Mouse (Mus musculus) embryonic facial prominence, embryonic 10.5 days (tissue): Measurements from ENCODE around the gene Lat. TPM values are rescaled to one million over a fixed set of nuclear protein-coding genes. Genes with fewer than 3 reads are reported as not detected.
"Not testable (repeated sequence)": the region's sequence is repeated elsewhere in the genome, so short reads cannot be mapped to it uniquely, and the experiment has no call there.

Experiments used
- DNase-seq: peaks from one replicate; pipeline ENCODE4 v3.0.0-alpha.2; 2017; ENCODE audit warnings: low spot score
- H3K27ac ChIP-seq: fragments of 300-500 bp; sonication (generic); replicated peaks from 2 replicates; pipeline ENCODE4 v1.5.1; 2016; ENCODE audit warnings: mild to moderate bottlenecking
- H3K27me3 ChIP-seq: fragments of 300-500 bp; sonication (generic); replicated peaks from 2 replicates; pipeline ENCODE4 v1.6.1; 2016; ENCODE audit warnings: low read depth, mild to moderate bottlenecking; ENCODE audit not compliant: poor library complexity, severe bottlenecking
- H3K36me3 ChIP-seq: fragments of 300-500 bp; sonication (generic); replicated peaks from 2 replicates; pipeline ENCODE4 v1.6.1; 2016; ENCODE audit warnings: mild to moderate bottlenecking, moderate library complexity
- H3K4me1 ChIP-seq: fragments of 300-500 bp; sonication (generic); 2 replicates; pipeline ENCODE4 v1.6.1; 2016
- H3K4me3 ChIP-seq: fragments of 300-500 bp; sonication (generic); 2 replicates; pipeline ENCODE4 v1.5.1; 2016; ENCODE audit warnings: mild to moderate bottlenecking, moderate library complexity
- H3K9me3 ChIP-seq: fragments of 300-500 bp; sonication (generic); 2 replicates; pipeline ENCODE4 v1.6.1; 2016; ENCODE audit warnings: mild to moderate bottlenecking
- WGBS: fragments of 180-500 bp; shearing (Covaris S2); methylation state at CpG from one replicate; pipeline ENCODE4 v1.1.7; 2016; 5-methylcytosine and 5-hydroxymethylcytosine counted together
- polyA plus RNA-seq: library from polyadenylated mRNA; unstranded; fragments of >200 nt; fragmentation: Nextera tagmentation; extraction: Ambion mirVana; gene quantifications from 2 replicates; pipeline ENCODE4 v1.2.1, GENCODE M21; 2016

Lat gene
- polyA plus RNA-seq, result 2.9 and 3.3 TPM in 2 replicates

GRCm38 (mm10) chr7:126369393-126369792 lies at the start of gene Lat:
Gene Lat (minus strand): TSS chr7:126369570.
- no peak for DNase-seq
- H3K4me1 ChIP-seq, result peaks cover 2% of the 10 kb centered on the region; the same call in 1 of the 2 replicates
- H3K27me3 ChIP-seq, result no peaks in the 10 kb centered on the region
- H3K4me3 ChIP-seq, result peak within 1 kb of the TSS; percentile 18; the same call in 1 of the 2 replicates
- no peaks in the 10 kb centered on the region for H3K9me3 ChIP-seq
- H3K27ac ChIP-seq, result no peak within 1 kb of the TSS
- 77% methylated on average over 13 of the region's 13 CpGs for WGBS
- peaks cover 74% of the 10 kb centered on the region for H3K36me3 ChIP-seq

- Histone ChIP-seq H3K4me3 (no peak overlapping the region), H3K27me3 (no peaks in the 10 kb centered on the region), H3K27ac (no peak overlapping the region), H3K36me3 (no peaks in the 10 kb centered on the region), H3K4me1 (peaks cover 18% of the 10 kb centered on the region), H3K9me3 (no peaks in the 10 kb centered on the region)
- WGBS, result 71% methylated on average over 3 of the region's 3 CpGs
- no peak for DNase-seq
Observed at GRCm38 (mm10) chr7:126418496-126418895, 49.1 kb upstream of the Lat start.

- Histone ChIP-seq H3K4me3 (no peak overlapping the region), H3K4me1 (peaks cover 22% of the 10 kb centered on the region), H3K27me3 (no peaks in the 10 kb centered on the region), H3K36me3 (no peaks in the 10 kb centered on the region), H3K27ac (peak overlapping the region; percentile 55; the same call in 1 of the 2 replicates), H3K9me3 (no peaks in the 10 kb centered on the region)
- 81% methylated on average over 4 of the region's 4 CpGs for WGBS
- DNase-seq, result no peak
Observed at GRCm38 (mm10) chr7:126417606-126418005, 48.2 kb upstream of the Lat start.

DNA sequence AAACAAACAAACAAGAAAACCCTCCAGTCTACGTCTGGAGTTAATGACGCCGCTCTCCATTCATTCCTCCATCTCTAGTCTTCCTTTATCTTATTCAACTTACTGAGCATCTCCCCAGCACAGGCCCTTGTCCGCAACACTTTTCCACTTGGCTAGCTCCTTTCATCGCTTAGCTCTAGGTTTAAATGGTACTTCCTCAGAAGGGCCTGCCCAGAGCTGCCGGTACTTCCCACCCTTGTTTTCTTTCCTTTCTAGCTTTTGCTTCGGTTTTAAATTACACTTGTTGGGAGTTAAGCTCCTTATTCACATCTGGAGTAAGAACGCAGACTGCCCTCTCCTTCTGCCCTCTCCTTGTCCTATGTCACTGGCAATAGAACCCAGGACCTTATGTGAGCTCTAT lies 47.7 kb upstream of the Lat start:
- Histone ChIP-seq H3K4me3 (no peak overlapping the region), H3K27ac (peak overlapping the region; percentile 57; the same call in 1 of the 2 replicates), H3K4me1 (peaks cover 22% of the 10 kb centered on the region), H3K36me3 (no peaks in the 10 kb centered on the region), H3K9me3 (no peaks in the 10 kb centered on the region), H3K27me3 (no peaks in the 10 kb centered on the region)
- WGBS, result 24% methylated on average over 8 of the region's 8 CpGs
- no peak for DNase-seq

DNA sequence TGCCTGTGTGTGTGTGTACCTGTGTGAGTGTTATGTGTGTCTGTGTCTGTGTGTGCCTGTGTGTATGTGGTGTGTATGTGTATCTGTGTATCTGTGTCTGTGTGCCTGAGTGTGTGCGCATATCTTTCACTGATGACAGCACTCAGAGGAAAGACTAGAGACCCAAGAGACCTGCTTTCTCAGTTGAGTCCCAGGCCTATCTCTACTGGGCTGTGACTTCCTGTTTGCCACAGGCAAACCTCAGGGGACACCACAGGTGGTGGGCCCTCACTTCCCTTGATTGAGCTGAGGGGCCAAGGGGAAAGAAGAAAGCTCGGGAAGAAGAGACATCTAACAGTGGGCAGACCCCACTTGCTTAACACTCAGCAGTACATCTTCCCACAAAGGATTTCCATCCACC lies 47.2 kb upstream of the Lat start:
- DNase-seq, result no peak
- Histone ChIP-seq H3K36me3 (no peaks in the 10 kb centered on the region), H3K4me1 (peaks cover 22% of the 10 kb centered on the region), H3K4me3 (no peak overlapping the region), H3K9me3 (no peaks in the 10 kb centered on the region), H3K27ac (peak overlapping the region; percentile 57; the same call in 1 of the 2 replicates), H3K27me3 (no peaks in the 10 kb centered on the region)
- WGBS, result 49% methylated on average over 2 of the region's 2 CpGs

- H3K27ac ChIP-seq, result no peak within 1 kb of the TSS
- DNase-seq, result no peak
- H3K36me3 ChIP-seq, result no peaks in the 10 kb centered on the region
Observed at GRCm38 (mm10) chr7:126414725-126415124, 45.4 kb upstream of the Lat start, which contains the start of gene Cd19. Gene Cd19 (minus strand): TSS chr7:126414889.

GRCm38 (mm10) chr7:126411061-126411460 lies 41.7 kb upstream of the Lat start:
- Histone ChIP-seq H3K36me3 (no peaks in the 10 kb centered on the region), H3K9me3 (no peaks in the 10 kb centered on the region), H3K27ac (no peak overlapping the region), H3K27me3 (no peaks in the 10 kb centered on the region; the same call in 1 of the 2 replicates), H3K4me1 (0 out of 2 replicates have a peak, but pooled peaks cover 4% of the 10 kb centered on the region), H3K4me3 (no peak overlapping the region)
- no peak for DNase-seq
- WGBS, result 88% methylated on average over 4 of the region's 4 CpGs

More at GRCm38 (mm10) chr7:126414725-126415124, 45.4 kb upstream of the Lat start, which contains the start of gene Cd19:
- Histone ChIP-seq H3K4me1 (peaks cover 22% of the 10 kb centered on the region), H3K9me3 (no peaks in the 10 kb centered on the region), H3K4me3 (no peak within 1 kb of the TSS), H3K27me3 (no peaks in the 10 kb centered on the region; the same call in 1 of the 2 replicates)
- 87% methylated on average over 6 of the region's 6 CpGs for WGBS

DNA sequence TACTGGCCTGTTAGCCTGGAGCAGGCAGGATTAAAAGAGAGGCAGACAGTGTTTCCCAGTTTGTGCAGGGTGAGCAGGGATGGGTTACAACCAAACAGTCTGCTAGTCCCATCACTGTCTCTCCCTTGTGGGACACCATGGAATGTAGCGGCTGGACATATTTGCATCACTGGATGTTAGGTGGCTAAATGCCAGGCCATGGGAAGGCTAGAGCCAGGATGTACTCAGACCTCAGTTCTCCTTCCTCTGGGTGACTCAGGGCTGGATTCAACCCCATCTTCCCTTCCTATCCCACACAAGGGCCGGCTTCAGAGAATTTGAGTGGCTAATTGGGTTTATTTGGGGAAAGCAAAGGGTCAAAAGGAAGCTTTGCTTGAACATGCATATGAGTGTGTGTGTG lies 39.3 kb upstream of the Lat start:
- WGBS, result 85% methylated on average over 2 of the region's 2 CpGs
- DNase-seq, result no peak
- no peak overlapping the region for H3K27ac ChIP-seq
- no peaks in the 10 kb centered on the region for H3K9me3 ChIP-seq
- H3K4me1 ChIP-seq, result 0 out of 2 replicates have a peak, but pooled peaks cover 4% of the 10 kb centered on the region
- no peaks in the 10 kb centered on the region for H3K36me3 ChIP-seq
- H3K27me3 ChIP-seq, result no peaks in the 10 kb centered on the region; the same call in 1 of the 2 replicates
- H3K4me3 ChIP-seq, result no peak overlapping the region

GRCm38 (mm10) chr7:126402518-126402917 lies 33.1 kb upstream of the Lat start:
- not testable (repeated sequence) for H3K4me3 ChIP-seq, DNase-seq, H3K36me3 ChIP-seq, H3K27ac ChIP-seq, H3K4me1 ChIP-seq, H3K9me3 ChIP-seq, H3K27me3 ChIP-seq
- WGBS, result 84% methylated on average over 8 of the region's 8 CpGs

DNA sequence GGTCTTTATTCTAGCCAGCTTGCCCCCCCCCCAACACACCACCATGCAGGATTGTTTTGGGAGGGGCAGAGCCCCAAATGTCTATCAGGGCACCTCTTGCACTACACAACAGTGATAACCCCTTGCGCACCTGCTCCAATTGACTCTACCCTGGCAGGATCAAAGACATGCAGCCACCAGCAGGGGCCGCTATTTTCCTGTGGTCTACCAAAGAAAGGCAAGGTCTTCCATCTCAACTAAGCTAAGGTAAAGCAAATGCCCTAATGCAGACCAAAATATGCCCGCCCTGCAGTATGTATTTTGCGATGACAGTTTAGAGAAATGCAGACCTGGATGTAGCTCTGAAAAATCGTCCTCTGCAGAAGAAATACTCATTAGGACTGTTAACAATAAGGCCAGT lies 30.2 kb upstream of the Lat start:
- peaks cover 2% of the 10 kb centered on the region; the same call in 1 of the 2 replicates for H3K36me3 ChIP-seq
- H3K4me1 ChIP-seq, result peaks cover 9% of the 10 kb centered on the region
- H3K27me3 ChIP-seq, result no peaks in the 10 kb centered on the region
- H3K4me3 ChIP-seq, result no peak overlapping the region
- peak; percentile 85 for DNase-seq
- no peaks in the 10 kb centered on the region for H3K9me3 ChIP-seq
- no peak overlapping the region for H3K27ac ChIP-seq
- 9% methylated on average over 5 of the region's 5 CpGs for WGBS

- H3K36me3 ChIP-seq, result peaks cover 10% of the 10 kb centered on the region
- no peaks in the 10 kb centered on the region for H3K9me3 ChIP-seq
- no peak overlapping the region for H3K27ac ChIP-seq
- no peak for DNase-seq
- H3K4me3 ChIP-seq, result no peak overlapping the region
- 95% methylated on average over 4 of the region's 4 CpGs for WGBS
- peaks cover 9% of the 10 kb centered on the region for H3K4me1 ChIP-seq
- H3K27me3 ChIP-seq, result no peaks in the 10 kb centered on the region
Observed at GRCm38 (mm10) chr7:126397822-126398221, 28.5 kb upstream of the Lat start.

DNA sequence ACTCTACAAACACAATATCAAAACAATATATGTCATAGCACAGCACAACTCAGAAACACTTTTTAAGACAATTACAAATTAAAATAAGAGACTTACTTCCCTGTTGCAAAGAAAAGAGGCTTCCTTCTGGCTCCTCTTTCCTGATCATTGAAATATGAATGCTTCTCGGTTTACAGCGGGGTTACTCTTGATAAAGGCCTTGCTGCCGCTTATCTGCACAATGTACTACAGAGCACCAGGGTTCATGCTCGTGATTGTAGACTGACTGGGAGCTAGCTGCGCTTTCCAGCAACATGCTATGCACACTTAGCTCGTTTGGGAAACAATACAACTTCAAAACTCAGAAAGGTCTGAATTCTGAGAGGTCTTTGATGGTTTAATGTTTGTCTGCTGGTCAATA lies 27.9 kb upstream of the Lat start:
- 58% methylated on average over 6 of the region's 6 CpGs for WGBS
- Histone ChIP-seq H3K36me3 (peaks cover 10% of the 10 kb centered on the region), H3K27ac (no peak overlapping the region), H3K27me3 (no peaks in the 10 kb centered on the region), H3K9me3 (no peaks in the 10 kb centered on the region), H3K4me3 (peak overlapping the region; percentile 75), H3K4me1 (peaks cover 9% of the 10 kb centered on the region)
- no peak for DNase-seq

DNA sequence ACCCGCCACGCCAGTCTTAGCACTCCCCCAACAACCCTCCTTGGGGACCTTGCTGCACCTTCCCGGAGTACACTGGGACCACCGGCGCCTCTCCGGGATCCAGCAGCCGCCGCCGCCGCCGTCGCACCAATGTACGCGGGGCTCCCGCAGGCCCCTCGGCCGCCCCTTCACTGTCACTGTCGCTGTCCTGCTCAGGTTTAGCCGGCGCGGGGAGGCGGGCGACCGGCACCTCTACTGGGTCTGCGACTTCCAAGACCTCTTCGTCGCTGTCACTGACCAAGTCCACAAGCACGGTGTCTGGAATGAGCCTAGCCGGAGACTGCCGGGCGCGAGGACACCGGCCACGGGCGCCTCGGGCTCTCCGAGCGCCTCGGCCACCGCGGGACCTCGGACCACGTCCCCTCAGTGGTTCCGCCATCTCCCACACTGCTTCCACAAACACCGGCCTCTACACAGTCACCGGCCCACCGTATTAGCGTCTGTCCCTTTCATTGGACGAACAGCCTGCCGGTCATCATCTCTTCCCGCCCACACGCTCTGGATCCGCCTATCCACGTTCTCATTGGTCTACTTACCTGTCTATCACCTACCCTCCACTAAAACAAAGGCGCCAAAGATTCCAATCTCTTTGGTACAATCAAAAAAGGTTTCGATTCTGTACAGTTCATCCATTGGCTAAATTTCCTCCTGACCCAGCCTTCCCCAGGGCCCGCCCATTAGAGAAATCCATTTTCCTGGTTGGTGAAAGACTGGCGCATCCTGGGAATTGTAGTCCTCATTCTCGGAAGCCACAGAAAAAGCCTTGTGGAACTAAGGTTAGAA lies 27.1 kb upstream of the Lat start, which contains the start of gene Nfatc2ip:
TSS of gene Nfatc2ip (minus strand) at position 440 of the 822 bp plus-strand sequence.
- Histone ChIP-seq H3K36me3 (peaks cover 13% of the 10 kb centered on the region), H3K27ac (peak within 1 kb of the TSS; percentile 70), H3K9me3 (no peaks in the 10 kb centered on the region), H3K4me3 (peak within 1 kb of the TSS; percentile 75), H3K27me3 (no peaks in the 10 kb centered on the region), H3K4me1 (peaks cover 9% of the 10 kb centered on the region)
- WGBS, result under 1% methylated on average over 59 of the region's 59 CpGs
- DNase-seq, result peak; percentile 94
